Mouse (Mus musculus) liver, embryonic 11.5 days (tissue): Measurements from ENCODE around the gene Slc29a1. TPM values are rescaled to one million over a fixed set of nuclear protein-coding genes. Genes with fewer than 3 reads are reported as not detected.
A peak's percentile ranks its signal among the peaks of the same experiment; 100 is the strongest.

Source experiments
- ATAC-seq: fragments of 200-750 bp; cut with Nextera tagmentation; replicated peaks from 2 replicates; pipeline ENCODE4 v1.8.0; 2017; ENCODE audit warnings: moderate number of reproducible peaks, mild to moderate bottlenecking, moderate TSS enrichment, moderate library complexity; ENCODE audit not compliant: low FRiP score
- DNase-seq: peaks from one replicate; pipeline ENCODE4 v3.0.0-alpha.2; 2017; ENCODE audit warnings: low spot score
- H3K27ac ChIP-seq: fragments of 300-500 bp; sonication (generic); 2 replicates; pipeline ENCODE4 v1.5.1; 2014; ENCODE audit warnings: mild to moderate bottlenecking, low read depth, low read length, control low read depth
- H3K27me3 ChIP-seq: fragments of 300-500 bp; sonication (generic); replicated peaks from 2 replicates; pipeline ENCODE4 v1.6.1; 2014; ENCODE audit warnings: low read length, mixed read lengths; ENCODE audit not compliant: control insufficient read depth, insufficient read depth
- H3K36me3 ChIP-seq: fragments of 300-500 bp; sonication (generic); 2 replicates; pipeline ENCODE4 v1.6.1; 2014; ENCODE audit warnings: mild to moderate bottlenecking, low read length, moderate library complexity, mixed read lengths; ENCODE audit not compliant: control insufficient read depth, insufficient read depth
- H3K4me1 ChIP-seq: fragments of 300-500 bp; sonication (generic); replicated peaks from 2 replicates; pipeline ENCODE4 v1.6.1; 2014; ENCODE audit warnings: low read length, mixed read lengths; ENCODE audit not compliant: control insufficient read depth, insufficient read depth
- H3K4me2 ChIP-seq: fragments of 300-500 bp; sonication (generic); 2 replicates; pipeline ENCODE4 v1.6.1; 2014; ENCODE audit warnings: mild to moderate bottlenecking, control low read depth, moderate library complexity
- H3K4me3 ChIP-seq: fragments of 300-500 bp; sonication (generic); 2 replicates; pipeline ENCODE4 v1.5.1; 2014; ENCODE audit warnings: low read depth, low read length, control low read depth
- H3K9ac ChIP-seq: fragments of 300-500 bp; sonication (generic); 2 replicates; pipeline ENCODE4 v1.6.1; 2014; ENCODE audit warnings: low read depth, low read length, control low read depth
- H3K9me3 ChIP-seq: fragments of 300-500 bp; sonication (generic); 2 replicates; pipeline ENCODE4 v1.6.1; 2016; ENCODE audit warnings: low read length, inconsistent platforms, mixed read lengths; ENCODE audit not compliant: control insufficient read depth
- WGBS: fragments of 180-500 bp; shearing (Covaris S2); extraction: QIAGEN DNeasy Blood & Tissue Kit; methylation state at CpG from one replicate; pipeline ENCODE4 v1.1.7; 2014; 5-methylcytosine and 5-hydroxymethylcytosine counted together
- polyA plus RNA-seq: library from polyadenylated mRNA; unstranded; fragments of >200 nt; fragmentation: Nextera tagmentation; extraction: Ambion mirVana; gene quantifications from 2 replicates; pipeline ENCODE4 v1.2.1, GENCODE M21; 2014

The Slc29a1 gene
- polyA plus RNA-seq, 1 experiment from 2014 or later: 277 TPM

DNA sequence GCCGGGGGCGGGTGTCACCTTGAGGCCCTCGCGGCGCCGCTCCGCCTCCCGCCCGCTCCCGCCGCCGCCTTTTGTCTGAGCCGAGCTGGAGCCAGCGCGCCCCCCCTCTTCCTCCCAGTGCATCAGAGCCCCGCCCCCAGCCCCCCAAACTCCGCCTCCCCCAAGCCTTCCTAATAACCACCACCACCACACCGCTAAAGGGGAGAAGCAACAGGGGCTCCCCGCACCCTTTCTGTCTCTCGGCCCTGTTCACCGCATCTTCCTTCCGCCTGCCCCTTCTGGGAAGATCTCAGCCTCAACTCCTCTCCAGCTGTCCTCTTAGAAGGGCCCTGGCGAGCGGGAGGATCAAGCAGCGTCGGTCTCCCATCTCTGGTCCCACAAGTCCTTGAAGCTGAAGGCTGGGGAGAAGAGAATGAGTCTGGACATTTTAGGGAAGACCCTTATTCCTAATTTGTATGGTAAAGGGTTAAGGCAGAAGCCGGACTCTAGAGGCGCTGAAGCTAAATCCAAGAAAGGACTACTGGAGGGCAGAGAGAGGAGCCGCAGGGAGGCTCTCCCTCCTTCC, 49.7 kb downstream of the Slc29a1 start, which contains the start of gene Tmem151b:
TSS of gene Tmem151b (minus strand) at position 61 of the 565 bp plus-strand sequence.
- H3K9me3 ChIP-seq: no peaks in the 10 kb centered on the region
- peak within 1 kb of the TSS; percentile 92 for H3K4me2 ChIP-seq
- no peaks in the 10 kb centered on the region for H3K36me3 ChIP-seq
- peaks cover 19% of the 10 kb centered on the region for H3K4me1 ChIP-seq
- ATAC-seq (no peak), DNase-seq (no peak)
- peak within 1 kb of the TSS; percentile 57 for H3K9ac ChIP-seq
- 2% methylated on average over 20 of the region's 29 CpGs for WGBS
- H3K27ac ChIP-seq: no peak within 1 kb of the TSS
- peaks cover 72% of the 10 kb centered on the region for H3K27me3 ChIP-seq
- peak within 1 kb of the TSS; percentile 65 for H3K4me3 ChIP-seq

DNA sequence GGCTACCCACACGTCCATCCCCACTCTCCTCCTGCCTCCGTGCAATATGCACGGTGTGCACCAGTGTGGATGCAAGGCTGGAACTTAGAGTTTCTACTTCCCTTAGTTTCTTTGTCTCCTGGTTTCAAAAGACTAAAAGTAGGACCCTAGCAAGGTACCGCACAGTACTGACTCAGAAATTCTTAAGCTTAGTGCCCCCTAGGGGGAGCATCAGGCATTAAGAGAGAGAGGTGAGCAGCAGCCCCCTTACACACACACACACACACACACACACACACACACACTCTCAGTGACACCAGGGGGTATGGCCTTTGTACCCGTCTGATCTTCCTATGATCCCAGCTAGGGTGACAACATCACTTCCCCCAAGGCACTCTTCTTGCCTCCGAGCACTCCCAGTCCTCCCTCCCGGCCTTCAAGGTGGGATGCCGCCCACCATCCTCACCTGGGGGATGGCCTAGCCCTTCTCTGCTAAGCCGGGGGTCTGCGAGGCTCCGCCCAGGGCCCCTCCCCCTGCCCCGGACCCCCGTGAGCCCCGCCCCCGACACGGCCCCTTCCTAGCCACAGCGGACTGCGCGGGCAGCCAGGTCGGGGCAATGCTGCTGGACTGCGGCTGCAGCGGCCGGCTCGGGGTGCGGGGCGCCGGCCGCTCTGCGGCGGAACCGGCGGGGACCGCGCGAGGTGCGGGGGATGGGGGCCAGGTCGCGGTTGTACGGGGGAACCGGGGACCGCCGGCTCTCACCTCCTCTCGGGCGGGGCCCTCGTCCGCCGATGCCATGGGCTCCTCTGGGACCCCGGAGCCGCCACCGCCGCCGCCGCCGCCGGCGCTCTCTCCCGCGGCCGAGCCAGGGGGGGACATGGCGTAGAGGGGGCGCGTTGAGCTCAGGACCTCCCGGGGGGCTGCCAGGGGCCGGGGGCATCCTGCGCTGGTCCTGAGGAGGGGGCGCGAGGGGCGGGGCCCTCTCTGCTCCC, 50.6 kb downstream of the Slc29a1 start:
- ATAC-seq (no peak), DNase-seq (no peak)

DNA sequence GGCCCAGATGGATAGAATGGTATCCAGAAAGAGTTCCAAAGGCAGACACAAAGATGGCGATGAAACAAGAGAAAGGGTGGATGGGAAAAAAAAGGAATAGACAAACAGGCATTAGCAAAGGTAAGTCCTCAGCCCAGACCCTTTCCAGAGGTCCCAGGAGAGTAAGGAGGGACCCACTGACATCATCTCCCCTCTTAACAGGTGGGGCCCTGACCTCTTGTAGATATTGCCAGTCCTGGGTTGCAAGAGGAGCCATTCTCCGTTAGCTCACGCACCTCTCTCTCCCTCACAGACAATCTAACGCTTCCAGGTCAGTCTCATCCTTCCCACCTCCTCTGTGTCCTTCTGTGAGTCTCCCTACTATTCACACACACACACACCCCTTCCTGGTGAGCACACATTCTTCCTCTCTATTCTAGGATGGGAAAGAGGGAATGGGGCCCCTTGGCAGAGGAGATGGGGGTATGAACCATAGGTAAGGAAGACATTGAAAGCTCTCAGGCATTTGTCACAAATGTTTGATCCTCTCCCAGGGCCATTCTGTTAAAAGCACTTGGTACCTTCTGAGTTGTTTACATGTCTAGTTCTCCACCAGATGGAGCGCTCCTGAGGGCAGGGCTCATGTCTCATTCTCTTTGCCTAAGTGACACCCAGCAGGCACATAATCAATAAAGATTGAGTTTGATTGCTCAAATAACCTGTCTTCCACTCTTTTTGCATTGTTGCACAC, 51.8 kb downstream of the Slc29a1 start:
- Histone ChIP-seq H3K9ac (no peak overlapping the region), H3K27ac (no peak overlapping the region), H3K36me3 (no peaks in the 10 kb centered on the region), H3K4me2 (no peak overlapping the region), H3K4me3 (no peak overlapping the region), H3K27me3 (peaks cover 92% of the 10 kb centered on the region), H3K4me1 (peaks cover 22% of the 10 kb centered on the region), H3K9me3 (no peaks in the 10 kb centered on the region)
- ATAC-seq: no peak
- 58% methylated on average over 5 of the region's 5 CpGs for WGBS
- DNase-seq: no peak

More for the DNA sequence above, 50.6 kb downstream of the Slc29a1 start:
- Histone ChIP-seq H3K9me3 (no peaks in the 10 kb centered on the region), H3K4me1 (peaks cover 22% of the 10 kb centered on the region), H3K4me2 (peak overlapping the region; percentile 92), H3K4me3 (peak overlapping the region; percentile 65), H3K27ac (no peak overlapping the region), H3K36me3 (no peaks in the 10 kb centered on the region), H3K9ac (peak overlapping the region; percentile 57), H3K27me3 (peaks cover 80% of the 10 kb centered on the region)
- 3% methylated on average over 53 of the region's 68 CpGs for WGBS

DNA sequence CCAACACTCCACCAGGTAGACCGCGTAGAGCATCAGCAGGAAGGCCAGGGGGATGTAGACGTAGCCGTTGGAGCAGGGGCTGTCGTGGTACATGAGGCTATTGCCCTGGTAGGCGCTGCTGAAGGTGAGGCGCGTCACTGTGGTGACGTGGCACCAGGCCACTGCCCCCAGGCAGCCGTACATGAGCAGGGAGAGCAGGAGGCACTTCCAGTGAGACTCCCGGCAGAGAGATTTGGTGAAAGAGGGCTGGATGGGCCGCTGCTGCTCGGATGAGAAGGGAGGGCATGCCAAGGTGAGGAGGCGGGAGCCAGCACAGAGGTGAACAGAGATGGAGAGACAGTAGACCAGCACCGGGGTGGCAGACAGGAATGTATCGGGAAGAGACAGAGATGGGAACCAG, 52.5 kb downstream of the Slc29a1 start:
- peaks cover 20% of the 10 kb centered on the region for H3K4me1 ChIP-seq
- no peak overlapping the region for H3K9ac ChIP-seq
- no peaks in the 10 kb centered on the region for H3K36me3 ChIP-seq
- H3K9me3 ChIP-seq: no peaks in the 10 kb centered on the region
- H3K4me2 ChIP-seq: no peak overlapping the region
- WGBS: 59% methylated on average over 16 of the region's 16 CpGs
- no peak overlapping the region for H3K27ac ChIP-seq
- DNase-seq (no peak), ATAC-seq (no peak)
- peaks cover 97% of the 10 kb centered on the region for H3K27me3 ChIP-seq
- H3K4me3 ChIP-seq: no peak overlapping the region

DNA sequence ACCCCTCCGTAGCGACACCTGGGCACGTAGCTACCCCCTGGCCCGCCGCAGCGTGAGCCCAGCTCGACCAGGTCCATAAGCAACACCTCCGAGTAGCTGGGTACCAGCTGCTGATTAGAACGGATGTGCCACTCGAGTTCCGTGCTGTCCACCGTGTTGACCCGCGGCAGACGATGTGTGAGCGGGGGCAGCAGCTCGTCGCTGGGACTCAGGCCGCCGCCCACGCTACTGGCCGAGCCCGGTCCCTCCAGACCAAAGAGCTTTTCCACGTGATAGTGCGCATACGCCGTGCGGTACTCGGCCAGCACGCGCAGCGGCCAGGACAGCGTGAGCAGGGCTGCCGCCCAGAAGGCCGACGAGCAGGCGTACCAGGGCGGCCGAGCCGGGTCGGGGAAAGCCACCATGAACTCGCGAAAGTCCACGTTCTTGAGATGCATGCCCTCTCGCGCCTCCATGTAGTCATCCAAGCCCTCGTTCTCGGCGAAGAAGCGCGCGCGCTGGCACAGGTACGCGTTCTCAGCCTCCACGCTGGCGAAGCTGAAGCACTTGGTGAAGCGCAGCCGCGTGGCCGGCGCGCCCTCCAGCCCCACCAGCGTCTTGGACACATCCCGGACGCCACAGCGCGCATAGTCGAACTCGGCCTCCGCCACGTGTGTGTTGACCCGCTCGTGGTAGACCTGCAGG, 54.0 kb downstream of the Slc29a1 start:
- H3K4me3 ChIP-seq: peak overlapping the region; percentile 31
- no peaks in the 10 kb centered on the region for H3K36me3 ChIP-seq
- no peak overlapping the region for H3K27ac ChIP-seq
- peaks cover 99% of the 10 kb centered on the region for H3K27me3 ChIP-seq
- peak overlapping the region; percentile 54 for H3K4me2 ChIP-seq
- WGBS: 5% methylated on average over 74 of the region's 74 CpGs
- no peaks in the 10 kb centered on the region for H3K9me3 ChIP-seq
- ATAC-seq (no peak), DNase-seq (no peak)
- peaks cover 17% of the 10 kb centered on the region for H3K4me1 ChIP-seq
- no peak overlapping the region for H3K9ac ChIP-seq

DNA sequence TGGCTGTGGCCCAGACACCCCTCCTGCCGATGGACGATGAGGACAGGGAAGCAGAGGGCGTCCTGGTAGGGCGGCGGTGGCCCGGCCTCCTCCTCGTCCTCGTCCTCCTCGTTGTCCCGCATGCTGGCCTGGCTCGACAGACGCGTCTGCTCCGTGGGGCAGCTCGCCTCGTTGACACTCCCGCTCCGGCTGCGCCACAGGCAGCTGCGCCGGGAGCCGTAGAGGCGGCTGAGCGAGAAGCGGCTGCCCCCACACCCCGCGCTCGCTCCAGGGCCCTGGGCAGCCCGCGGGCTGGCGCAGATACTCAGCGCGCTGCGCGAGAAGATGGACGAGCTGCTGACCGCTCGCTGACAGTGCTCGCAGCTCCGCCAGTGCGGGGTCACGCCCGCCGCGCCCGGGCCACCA, 54.5 kb downstream of the Slc29a1 start:
- Histone ChIP-seq H3K27ac (no peak overlapping the region), H3K27me3 (peaks cover 99% of the 10 kb centered on the region), H3K4me2 (peak overlapping the region; percentile 54), H3K4me3 (peak overlapping the region; percentile 31; the same call in 1 of the 2 replicates), H3K36me3 (no peaks in the 10 kb centered on the region), H3K9ac (no peak overlapping the region), H3K4me1 (peaks cover 17% of the 10 kb centered on the region), H3K9me3 (no peaks in the 10 kb centered on the region)
- no peak for ATAC-seq
- DNase-seq: no peak
- WGBS: 3% methylated on average over 41 of the region's 46 CpGs

DNA sequence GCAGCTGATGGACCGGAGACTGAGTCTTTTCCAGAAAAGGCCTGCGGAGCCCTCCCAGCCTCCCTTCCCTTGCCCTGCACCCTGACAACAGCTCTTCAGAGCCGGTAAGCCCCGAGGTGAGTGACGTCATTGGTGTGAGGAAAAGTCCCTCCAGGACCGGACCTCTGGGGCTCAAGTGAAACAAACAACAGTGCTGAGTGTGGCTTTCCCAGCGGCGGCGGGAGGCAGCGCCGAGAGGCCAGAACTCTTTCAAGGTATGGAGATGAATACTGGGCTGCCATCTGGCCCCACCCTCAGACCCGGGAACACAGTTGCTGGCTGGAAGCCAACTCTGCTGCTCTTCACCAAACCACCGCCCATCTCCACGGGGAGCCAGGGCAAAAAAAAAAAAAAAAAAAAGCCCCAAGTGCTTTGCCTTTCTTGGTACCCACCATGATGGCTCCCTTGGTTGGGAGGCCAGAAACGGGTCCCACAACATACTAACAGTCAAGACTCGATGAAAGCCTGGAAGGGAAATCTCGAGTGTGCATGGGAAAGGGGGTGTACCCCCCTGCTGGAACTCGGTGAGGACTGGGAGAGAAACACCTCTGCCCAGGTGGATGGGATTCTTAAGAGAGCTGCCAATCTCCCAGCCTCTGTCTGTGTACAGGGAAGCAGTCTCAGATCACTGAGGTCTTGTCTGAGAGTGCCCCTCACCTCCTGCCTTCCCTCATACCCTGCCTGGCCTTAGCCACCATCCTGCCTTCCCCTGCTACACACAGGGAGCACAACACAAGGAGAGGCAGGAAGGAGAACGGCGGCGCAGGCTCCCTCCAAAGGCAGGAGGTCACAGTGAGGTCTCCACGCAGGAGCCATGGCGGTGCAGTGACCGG, 55.2 kb downstream of the Slc29a1 start:
- peaks cover 99% of the 10 kb centered on the region for H3K27me3 ChIP-seq
- H3K4me1 ChIP-seq: peaks cover 16% of the 10 kb centered on the region
- no peak for DNase-seq
- H3K27ac ChIP-seq: no peak overlapping the region
- H3K4me3 ChIP-seq: peak overlapping the region; percentile 5; the same call in 1 of the 2 replicates
- no peak overlapping the region for H3K9ac ChIP-seq
- no peaks in the 10 kb centered on the region for H3K9me3 ChIP-seq
- no peak for ATAC-seq
- WGBS: 7% methylated on average over 24 of the region's 24 CpGs
- no peak overlapping the region; the same call in 1 of the 2 replicates for H3K4me2 ChIP-seq
- no peaks in the 10 kb centered on the region for H3K36me3 ChIP-seq
